Mouse (Mus musculus) kidney, postnatal 14 days (tissue): ENCODE data around the gene Srrt.

Experiments
- DNase-seq: peaks from one replicate; pipeline ENCODE4 v3.0.0; 2022; ENCODE audit warnings: mixed read lengths

Srrt gene

GRCm38 (mm10) chr5:137337190-137337589 lies 29.7 kb upstream of the Srrt start:
- DNase-seq = no peak

GRCm38 (mm10) chr5:137335066-137335465 lies 27.6 kb upstream of the Srrt start:
- no peak for DNase-seq

GRCm38 (mm10) chr5:137334317-137334716 lies 26.8 kb upstream of the Srrt start:
- DNase-seq = no peak

GRCm38 (mm10) chr5:137333512-137334174 lies 26.2 kb upstream of the Srrt start, which contains the start of gene Slc12a9:
Gene Slc12a9 (minus strand): TSS chr5:137333597.
- DNase-seq = peak; percentile 97

- DNase-seq = no peak
These were observed 25.5 kb upstream of the Srrt start for GRCm38 (mm10) chr5:137332857-137333511.

GRCm38 (mm10) chr5:137330910-137331309 lies 23.4 kb upstream of the Srrt start:
- DNase-seq = no peak

- DNase-seq = no peak
These were observed 13.5 kb upstream of the Srrt start for GRCm38 (mm10) chr5:137320996-137321395.

GRCm38 (mm10) chr5:137318570-137318969 lies 11.1 kb upstream of the Srrt start:
- peak; percentile 58 for DNase-seq

GRCm38 (mm10) chr5:137317361-137317760 lies 9.9 kb upstream of the Srrt start:
- no peak for DNase-seq

- DNase-seq = peak; percentile 52
These were observed 7.8 kb upstream of the Srrt start for GRCm38 (mm10) chr5:137315084-137315903.

GRCm38 (mm10) chr5:137314193-137315083 lies 7.0 kb upstream of the Srrt start, which contains the start of gene Trip6:
Gene Trip6 (minus strand): TSS chr5:137314404.
- peak; percentile 93 for DNase-seq

GRCm38 (mm10) chr5:137313466-137314192 lies 6.2 kb upstream of the Srrt start:
- no peak for DNase-seq

- DNase-seq = no peak
These were observed 882 bp upstream of the Srrt start for GRCm38 (mm10) chr5:137308356-137308755.

- DNase-seq = no peak
These were observed 952 bp downstream of the Srrt start for GRCm38 (mm10) chr5:137306439-137307005.

GRCm38 (mm10) chr5:137305822-137306221 lies 1.7 kb downstream of the Srrt start:
- no peak for DNase-seq

GRCm38 (mm10) chr5:137304816-137305215 lies 2.7 kb downstream of the Srrt start:
- no peak for DNase-seq

GRCm38 (mm10) chr5:137304165-137304564 lies 3.3 kb downstream of the Srrt start:
- DNase-seq = no peak

GRCm38 (mm10) chr5:137303609-137304008 lies 3.9 kb downstream of the Srrt start:
- DNase-seq = no peak

- peak; percentile 55 for DNase-seq
These were observed 6.2 kb downstream of the Srrt start for GRCm38 (mm10) chr5:137301253-137301652.

- no peak for DNase-seq
These were observed 8.2 kb downstream of the Srrt start for GRCm38 (mm10) chr5:137299240-137299639.

- no peak for DNase-seq
These were observed 10.3 kb downstream of the Srrt start for GRCm38 (mm10) chr5:137297126-137297525.
